Mouse (Mus musculus): ENCODE results near the gene Neurl2. TPM values are rescaled to one million over a fixed set of nuclear protein-coding genes. Genes with fewer than 3 reads are reported as not detected.

Neurl2 gene
- polyA plus RNA-seq, 1 experiment from 2014 or later = 4.5 TPM

DNA sequence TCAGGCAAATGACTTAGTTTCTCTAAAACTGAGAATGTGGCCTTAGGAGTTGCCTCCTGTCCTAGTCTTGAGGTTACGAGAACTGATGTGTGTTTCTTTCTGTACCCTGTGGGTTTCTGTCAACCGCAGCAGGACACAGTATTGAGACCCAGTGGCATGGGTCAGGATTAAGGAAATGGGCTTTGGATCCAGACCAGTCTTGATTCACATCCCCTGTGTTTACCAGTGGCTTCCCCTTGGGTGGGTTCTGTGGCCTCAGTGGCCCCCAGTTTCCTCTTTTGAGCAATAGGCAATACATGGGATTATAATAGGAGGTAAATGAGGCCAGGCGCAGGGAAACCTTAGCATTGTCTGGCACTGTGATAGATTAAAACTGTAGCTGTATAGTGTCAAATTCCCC, 46.2 kb downstream of the Neurl2 start:
- Histone ChIP-seq H3K27ac (ENCODE audit: low read depth, low read length) (no peak overlapping the region), H3K9ac (ENCODE audit: low read length) (no peak overlapping the region), H3K36me3 (ENCODE audit: control insufficient read depth, insufficient read depth, low read length) (peaks cover under 1% of the 10 kb centered on the region; the same call in 1 of the 2 replicates), H3K9me3 (ENCODE audit: control insufficient read depth, low read length) (no peaks in the 10 kb centered on the region), H3K27me3 (ENCODE audit: control insufficient read depth, insufficient read depth, low read length) (no peaks in the 10 kb centered on the region), H3K4me1 (ENCODE audit: control insufficient read depth, insufficient read depth, low read length) (peaks cover 8% of the 10 kb centered on the region), H3K4me2 (no peak overlapping the region; the same call in 1 of the 2 replicates), H3K4me3 (ENCODE audit: low read depth, low read length) (no peak overlapping the region)
- DNase-seq (ENCODE audit: low spot score, missing footprints) (no peak), ATAC-seq (ENCODE audit: low FRiP score) (no peak)
- WGBS = 87% methylated on average over 3 of the region's 3 CpGs

DNA sequence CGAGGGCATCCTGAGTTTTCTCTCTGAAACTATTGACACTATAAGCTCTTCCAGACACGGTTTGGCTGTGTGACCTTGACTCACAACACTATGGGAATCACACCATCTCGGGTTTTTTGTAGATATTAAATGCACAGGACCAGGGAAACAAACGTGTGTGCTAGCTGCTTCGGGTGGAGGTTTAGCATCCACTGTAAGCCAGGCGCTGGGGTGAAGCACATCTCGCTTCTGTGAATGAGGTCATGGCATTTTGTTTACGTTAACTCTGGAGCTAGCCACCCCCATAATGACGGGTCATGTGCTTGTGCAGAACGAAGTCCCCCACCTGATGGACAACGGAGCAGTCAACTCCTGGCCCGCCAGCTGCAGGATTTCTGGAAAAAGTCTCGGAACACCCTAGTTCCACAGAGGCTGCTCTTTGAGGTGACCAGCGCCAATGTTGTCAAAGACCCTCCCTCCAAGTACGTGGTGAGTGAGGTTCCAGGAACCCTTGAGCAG, 46.8 kb downstream of the Neurl2 start:
- H3K27ac ChIP-seq (ENCODE audit: low read depth, low read length) = no peak overlapping the region
- peak; percentile 13; the same call in 1 of the 2 replicates for ATAC-seq (ENCODE audit: low FRiP score)
- peak overlapping the region; percentile 87 for H3K4me2 ChIP-seq
- H3K27me3 ChIP-seq (ENCODE audit: control insufficient read depth, insufficient read depth, low read length) = no peaks in the 10 kb centered on the region
- 11% methylated on average over 15 of the region's 15 CpGs for WGBS
- no peaks in the 10 kb centered on the region for H3K36me3 ChIP-seq (ENCODE audit: control insufficient read depth, insufficient read depth, low read length)
- H3K9ac ChIP-seq (ENCODE audit: low read length) = peak overlapping the region; percentile 75
- H3K4me3 ChIP-seq (ENCODE audit: low read depth, low read length) = peak overlapping the region; percentile 66
- peaks cover 8% of the 10 kb centered on the region for H3K4me1 ChIP-seq (ENCODE audit: control insufficient read depth, insufficient read depth, low read length)
- peak; percentile 90 for DNase-seq (ENCODE audit: low spot score, missing footprints)
- no peaks in the 10 kb centered on the region for H3K9me3 ChIP-seq (ENCODE audit: control insufficient read depth, low read length)

DNA sequence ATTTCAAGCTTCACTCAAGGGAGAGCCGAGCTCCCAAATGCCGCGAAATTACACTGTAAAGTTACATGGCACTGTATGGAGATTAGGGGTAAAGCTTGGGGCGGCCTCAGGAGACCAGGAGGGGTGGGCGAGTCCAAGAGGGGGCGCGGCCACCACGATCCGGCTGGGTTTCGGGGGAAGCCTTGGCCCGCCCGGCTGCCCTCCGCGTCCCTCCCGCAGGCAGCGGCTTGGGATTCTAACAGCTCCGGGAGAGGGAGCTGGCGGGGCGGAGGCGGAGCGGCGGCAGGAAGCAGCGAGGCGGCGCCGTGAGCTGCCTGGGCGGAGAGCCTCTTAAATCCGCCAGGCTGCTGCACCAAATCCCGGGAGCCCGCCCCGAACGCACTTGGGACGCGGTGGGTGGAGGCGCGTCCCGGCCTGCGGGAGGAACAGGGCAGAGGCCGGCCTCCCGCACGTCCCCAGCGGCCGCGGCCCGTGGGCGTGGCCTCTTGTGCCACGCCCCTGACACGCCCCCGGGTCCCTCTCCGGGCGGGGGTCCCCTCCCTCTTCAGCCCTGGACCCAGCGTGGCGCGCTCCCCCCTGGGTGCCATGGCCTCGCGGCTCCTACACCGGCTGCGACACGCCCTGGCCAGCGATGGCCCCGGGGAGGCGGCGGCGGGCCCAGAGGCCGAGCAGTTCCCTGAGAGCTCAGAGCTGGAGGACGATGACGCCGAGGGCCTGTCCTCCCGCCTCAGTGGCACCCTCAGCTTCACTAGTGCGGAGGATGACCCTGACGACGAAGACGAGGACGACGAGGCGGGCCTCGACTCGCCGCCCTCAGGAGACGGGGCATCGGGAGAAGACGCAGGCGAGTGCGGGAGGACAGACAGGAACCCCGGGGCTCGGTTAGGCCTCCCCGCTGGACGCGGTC, 47.5 kb downstream of the Neurl2 start, which contains the start of gene Snx21:
Gene Snx21 (plus strand): TSS at position 343 of the 907 bp plus-strand sequence.
- Histone ChIP-seq H3K9me3 (ENCODE audit: control insufficient read depth, low read length) (no peaks in the 10 kb centered on the region), H3K36me3 (ENCODE audit: control insufficient read depth, insufficient read depth, low read length) (no peaks in the 10 kb centered on the region), H3K27me3 (ENCODE audit: control insufficient read depth, insufficient read depth, low read length) (no peaks in the 10 kb centered on the region), H3K27ac (ENCODE audit: low read depth, low read length) (no peak within 1 kb of the TSS), H3K4me1 (ENCODE audit: control insufficient read depth, insufficient read depth, low read length) (peaks cover 8% of the 10 kb centered on the region), H3K9ac (ENCODE audit: low read length) (peak within 1 kb of the TSS; percentile 75), H3K4me3 (ENCODE audit: low read depth, low read length) (peak within 1 kb of the TSS; percentile 66), H3K4me2 (peak within 1 kb of the TSS; percentile 87)
- peak; percentile 99 for DNase-seq (ENCODE audit: low spot score, missing footprints)
- peak; percentile 95 for ATAC-seq (ENCODE audit: low FRiP score)
- WGBS = under 1% methylated on average over 78 of the region's 89 CpGs

DNA sequence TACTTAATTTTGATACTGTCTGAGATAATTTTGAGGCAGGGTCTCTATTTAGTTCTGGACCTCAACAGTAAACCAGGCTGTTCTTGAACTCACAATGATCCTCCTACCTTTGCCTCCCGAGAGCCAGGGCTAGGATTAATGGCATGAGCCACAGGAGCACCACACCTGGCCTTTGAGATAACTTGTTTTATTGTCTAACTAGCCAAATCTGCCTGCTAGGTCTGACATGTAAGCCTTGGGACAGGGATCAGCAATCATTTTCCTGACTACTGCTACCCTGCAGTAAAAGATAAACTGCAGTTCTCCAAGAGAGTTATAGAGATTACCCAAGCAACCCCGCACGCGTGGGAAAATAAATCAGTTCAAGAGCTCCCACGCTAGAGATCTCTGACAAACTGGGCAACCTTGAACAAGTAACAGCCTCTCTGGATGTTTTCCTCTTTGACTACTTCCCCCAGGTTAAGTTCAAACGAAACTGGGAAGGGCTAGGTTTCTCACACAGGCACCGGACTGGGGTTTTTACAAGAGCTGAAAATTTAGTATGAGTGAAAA, 48.3 kb downstream of the Neurl2 start:
- H3K9me3 ChIP-seq (ENCODE audit: control insufficient read depth, low read length) = no peaks in the 10 kb centered on the region
- no peak for DNase-seq (ENCODE audit: low spot score, missing footprints)
- peak overlapping the region; percentile 75 for H3K9ac ChIP-seq (ENCODE audit: low read length)
- peaks cover 8% of the 10 kb centered on the region for H3K4me1 ChIP-seq (ENCODE audit: control insufficient read depth, insufficient read depth, low read length)
- H3K36me3 ChIP-seq (ENCODE audit: control insufficient read depth, insufficient read depth, low read length) = no peaks in the 10 kb centered on the region
- H3K4me3 ChIP-seq (ENCODE audit: low read depth, low read length) = peak overlapping the region; percentile 66
- no peak for ATAC-seq (ENCODE audit: low FRiP score)
- H3K4me2 ChIP-seq = peak overlapping the region; percentile 87
- H3K27me3 ChIP-seq (ENCODE audit: control insufficient read depth, insufficient read depth, low read length) = no peaks in the 10 kb centered on the region
- WGBS = 20% methylated on average over 7 of the region's 7 CpGs
- H3K27ac ChIP-seq (ENCODE audit: low read depth, low read length) = no peak overlapping the region

DNA sequence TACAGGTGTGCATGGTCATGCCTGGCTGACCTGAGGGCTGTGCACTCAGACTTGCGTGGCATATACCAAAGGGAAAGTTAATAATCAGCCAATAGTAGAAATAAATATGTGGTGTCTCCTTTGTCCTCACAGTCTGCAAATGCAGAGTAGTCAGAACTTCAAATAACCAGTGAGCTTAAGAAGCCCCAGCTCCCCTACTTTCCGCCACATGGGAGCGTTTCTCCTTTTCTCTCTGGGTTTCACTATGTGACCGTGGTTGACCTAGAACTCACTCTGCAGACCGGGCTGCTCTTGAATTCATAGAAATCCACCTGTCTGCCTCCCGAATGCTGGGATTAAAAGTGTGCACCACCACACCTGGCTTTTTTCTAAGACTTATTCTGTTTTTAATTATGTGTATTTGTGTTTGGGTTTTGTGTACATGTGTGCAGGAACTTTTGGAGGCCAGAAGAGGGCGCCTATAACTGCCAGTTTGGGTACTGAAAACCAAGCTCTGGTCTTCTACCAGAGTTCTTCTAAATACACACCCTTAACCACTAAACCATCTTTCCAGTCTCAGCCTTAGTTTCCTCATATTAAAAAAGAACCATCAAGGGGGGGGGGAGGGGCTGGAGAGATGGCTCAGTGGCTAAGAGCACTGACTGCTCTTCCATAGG, 49.2 kb downstream of the Neurl2 start:
- H3K4me3 ChIP-seq (ENCODE audit: low read depth, low read length) = no peak overlapping the region
- 78% methylated on average over 7 of the region's 7 CpGs for WGBS
- no peak for ATAC-seq (ENCODE audit: low FRiP score)
- no peak overlapping the region for H3K9ac ChIP-seq (ENCODE audit: low read length)
- DNase-seq (ENCODE audit: low spot score, missing footprints) = no peak
- no peak overlapping the region for H3K4me2 ChIP-seq
- H3K27ac ChIP-seq (ENCODE audit: low read depth, low read length) = no peak overlapping the region
- no peaks in the 10 kb centered on the region for H3K36me3 ChIP-seq (ENCODE audit: control insufficient read depth, insufficient read depth, low read length)
- no peaks in the 10 kb centered on the region for H3K27me3 ChIP-seq (ENCODE audit: control insufficient read depth, insufficient read depth, low read length)
- peaks cover 8% of the 10 kb centered on the region for H3K4me1 ChIP-seq (ENCODE audit: control insufficient read depth, insufficient read depth, low read length)
- no peaks in the 10 kb centered on the region for H3K9me3 ChIP-seq (ENCODE audit: control insufficient read depth, low read length)

DNA sequence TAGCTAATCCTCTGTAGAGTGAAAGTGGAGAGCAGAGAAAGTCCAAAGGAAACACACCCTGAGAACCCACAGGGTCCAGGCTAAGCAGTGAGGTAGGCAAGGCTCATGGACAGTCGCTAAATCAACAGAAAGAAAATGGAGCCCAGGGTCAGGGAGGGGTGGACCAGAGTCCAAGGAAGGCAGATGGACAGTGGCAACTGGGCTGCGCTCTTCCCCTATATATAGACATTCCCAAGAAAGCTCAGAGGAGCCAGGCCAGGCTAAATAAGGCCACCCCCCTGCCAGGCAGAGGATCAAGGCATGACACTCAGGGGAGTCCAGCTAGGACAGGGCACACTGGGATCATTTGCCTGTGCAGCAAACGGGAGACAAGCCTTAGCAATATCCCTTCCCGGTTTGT, 51.4 kb downstream of the Neurl2 start:
- 70% methylated on average over 4 of the region's 4 CpGs for WGBS

More for the DNA sequence above, 51.4 kb downstream of the Neurl2 start:
- no peak for DNase-seq (ENCODE audit: low spot score, missing footprints)
- Histone ChIP-seq H3K27me3 (ENCODE audit: control insufficient read depth, insufficient read depth, low read length) (no peaks in the 10 kb centered on the region), H3K4me3 (ENCODE audit: low read depth, low read length) (no peak overlapping the region), H3K4me2 (no peak overlapping the region), H3K36me3 (ENCODE audit: control insufficient read depth, insufficient read depth, low read length) (no peaks in the 10 kb centered on the region), H3K4me1 (ENCODE audit: control insufficient read depth, insufficient read depth, low read length) (peaks cover 8% of the 10 kb centered on the region), H3K27ac (ENCODE audit: low read depth, low read length) (no peak overlapping the region), H3K9me3 (ENCODE audit: control insufficient read depth, low read length) (no peaks in the 10 kb centered on the region), H3K9ac (ENCODE audit: low read length) (no peak overlapping the region)
- ATAC-seq (ENCODE audit: low FRiP score) = no peak

Other genes with a start within 250 kb of the Neurl2 start
- gene Wfdc6a, start 248.0 kb downstream of the Neurl2 start, polyA plus RNA-seq (2014; fragmentation: Nextera tagmentation; extraction: Ambion mirVana) = not detected in 2 replicates
- not detected in 2 replicates for gene Eppin, start 239.9 kb downstream of the Neurl2 start, polyA plus RNA-seq (2014; fragmentation: Nextera tagmentation; extraction: Ambion mirVana)
- not detected in 2 replicates for gene Wfdc6b, start 219.9 kb downstream of the Neurl2 start, polyA plus RNA-seq (2014; fragmentation: Nextera tagmentation; extraction: Ambion mirVana)
- not detected in 2 replicates for gene Wfdc8, start 219.8 kb downstream of the Neurl2 start, polyA plus RNA-seq (2014; fragmentation: Nextera tagmentation; extraction: Ambion mirVana)
- not detected in 2 replicates for gene Wfdc16, start 194.7 kb downstream of the Neurl2 start, polyA plus RNA-seq (2014; fragmentation: Nextera tagmentation; extraction: Ambion mirVana)
- not detected in 2 replicates for gene Wfdc10, start 177.4 kb downstream of the Neurl2 start, polyA plus RNA-seq (2014; fragmentation: Nextera tagmentation; extraction: Ambion mirVana)
- not detected in 2 replicates for gene Wfdc9, start 176.9 kb downstream of the Neurl2 start, polyA plus RNA-seq (2014; fragmentation: Nextera tagmentation; extraction: Ambion mirVana)
- gene Wfdc11, start 159.4 kb downstream of the Neurl2 start, polyA plus RNA-seq (2014; fragmentation: Nextera tagmentation; extraction: Ambion mirVana) = not detected in 2 replicates
- 0.21 TPM in 1 of 2 replicates, not detected in the other for gene Wfdc13, start 148.3 kb downstream of the Neurl2 start, polyA plus RNA-seq (2014; fragmentation: Nextera tagmentation; extraction: Ambion mirVana)
- gene Spint4, start 135.0 kb downstream of the Neurl2 start, polyA plus RNA-seq (2014; fragmentation: Nextera tagmentation; extraction: Ambion mirVana) = not detected in 2 replicates
- gene Spint5, start 118.2 kb downstream of the Neurl2 start, polyA plus RNA-seq (2014; fragmentation: Nextera tagmentation; extraction: Ambion mirVana) = not detected in 2 replicates
- 0.66 and 0.85 TPM in 2 replicates for gene Wfdc3, start 87.5 kb downstream of the Neurl2 start, polyA plus RNA-seq (2014; fragmentation: Nextera tagmentation; extraction: Ambion mirVana)
- 75.9 and 82.5 TPM in 2 replicates for gene Dnttip1, start 87.5 kb downstream of the Neurl2 start, polyA plus RNA-seq (2014; fragmentation: Nextera tagmentation; extraction: Ambion mirVana)
- gene Ube2c, start 63.6 kb downstream of the Neurl2 start, polyA plus RNA-seq (2014; fragmentation: Nextera tagmentation; extraction: Ambion mirVana) = 520 and 544 TPM in 2 replicates
- gene Tnnc2, start 53.5 kb downstream of the Neurl2 start, polyA plus RNA-seq (2014; fragmentation: Nextera tagmentation; extraction: Ambion mirVana) = not detected in 2 replicates
- 10.4 and 11.7 TPM in 2 replicates for gene Snx21, start 47.6 kb downstream of the Neurl2 start, polyA plus RNA-seq (2014; fragmentation: Nextera tagmentation; extraction: Ambion mirVana)
- 10.2 and 12.6 TPM in 2 replicates for gene Acot8, start 28.6 kb downstream of the Neurl2 start, polyA plus RNA-seq (2014; fragmentation: Nextera tagmentation; extraction: Ambion mirVana)
- gene Zswim3, start 28.4 kb downstream of the Neurl2 start, polyA plus RNA-seq (2014; fragmentation: Nextera tagmentation; extraction: Ambion mirVana) = 11.4 and 12.6 TPM in 2 replicates
- gene Zswim1, start 10.8 kb downstream of the Neurl2 start, polyA plus RNA-seq (2014; fragmentation: Nextera tagmentation; extraction: Ambion mirVana) = 22.0 and 23.2 TPM in 2 replicates
- gene Spata25, start 4.9 kb downstream of the Neurl2 start, polyA plus RNA-seq (2014; fragmentation: Nextera tagmentation; extraction: Ambion mirVana) = not detected in 2 replicates
- gene Ctsa, start 583 bp downstream of the Neurl2 start, polyA plus RNA-seq (2014; fragmentation: Nextera tagmentation; extraction: Ambion mirVana) = 84.8 and 89.7 TPM in 2 replicates
- gene Pltp, start 24.3 kb upstream of the Neurl2 start, polyA plus RNA-seq (2014; fragmentation: Nextera tagmentation; extraction: Ambion mirVana) = 91.8 and 97.3 TPM in 2 replicates
- 62.0 and 65.7 TPM in 2 replicates for gene Pcif1, start 45.8 kb upstream of the Neurl2 start, polyA plus RNA-seq (2014; fragmentation: Nextera tagmentation; extraction: Ambion mirVana)
- gene Zfp335, start 78.3 kb upstream of the Neurl2 start, polyA plus RNA-seq (2014; fragmentation: Nextera tagmentation; extraction: Ambion mirVana) = 8.2 and 8.8 TPM in 2 replicates
- 1.9 and 2.0 TPM in 2 replicates for gene Mmp9, start 107.3 kb upstream of the Neurl2 start, polyA plus RNA-seq (2014; fragmentation: Nextera tagmentation; extraction: Ambion mirVana)
- gene Slc12a5, start 127.3 kb upstream of the Neurl2 start, polyA plus RNA-seq (2014; fragmentation: Nextera tagmentation; extraction: Ambion mirVana) = 2.8 and 3.0 TPM in 2 replicates
- 76.9 and 85.6 TPM in 2 replicates for gene Ncoa5, start 201.4 kb upstream of the Neurl2 start, polyA plus RNA-seq (2014; fragmentation: Nextera tagmentation; extraction: Ambion mirVana)
- 5.6 and 7.3 TPM in 2 replicates for gene Cd40, start 222.2 kb upstream of the Neurl2 start, polyA plus RNA-seq (2014; fragmentation: Nextera tagmentation; extraction: Ambion mirVana)

All from midbrain, embryonic 11.5 days (tissue).